Mouse (Mus musculus) ovary, postnatal 36 days (tissue): ENCODE measurements around the gene Ttll1.
"Not testable (repeated sequence)": the region's sequence is repeated elsewhere in the genome, so short reads cannot be mapped to it uniquely, and the experiment has no call there.

Source experiments
- DNase-seq: peaks from one replicate; pipeline ENCODE4 v3.0.0; 2022; ENCODE audit warnings: low spot score, mixed read lengths

The Ttll1 gene

GRCm38 (mm10) chr15:83482645-83483224, 28.0 kb downstream of the Ttll1 start:
- no peak for DNase-seq

DNA sequence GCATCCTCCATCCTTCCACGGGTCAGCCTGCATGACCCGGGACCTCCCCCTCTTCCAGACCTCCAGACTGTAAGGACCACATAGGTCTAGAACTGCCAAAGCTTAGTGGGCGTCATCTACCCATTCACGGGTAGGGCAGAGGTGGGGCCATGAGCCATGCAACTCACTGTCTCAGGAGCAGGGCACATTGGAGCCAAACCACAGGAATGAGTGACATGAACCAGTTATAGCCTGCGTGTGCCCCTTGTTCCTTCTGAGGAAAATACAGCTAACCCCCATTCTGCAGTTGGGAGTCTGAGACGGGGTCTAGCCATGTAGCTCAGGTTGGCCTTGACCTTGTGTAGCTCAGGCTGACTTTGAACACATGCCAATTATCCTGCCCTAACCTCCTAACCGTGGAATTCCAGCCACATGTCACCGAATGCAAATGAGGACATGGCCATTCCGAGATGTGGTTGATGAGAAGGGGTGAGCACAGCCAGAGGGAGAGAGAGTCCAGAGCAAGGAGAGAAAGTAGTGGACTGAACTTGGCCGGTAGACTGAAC, 29.4 kb downstream of the Ttll1 start:
- DNase-seq, result no peak

GRCm38 (mm10) chr15:83479818-83480217, 30.9 kb downstream of the Ttll1 start:
- no peak for DNase-seq

DNA sequence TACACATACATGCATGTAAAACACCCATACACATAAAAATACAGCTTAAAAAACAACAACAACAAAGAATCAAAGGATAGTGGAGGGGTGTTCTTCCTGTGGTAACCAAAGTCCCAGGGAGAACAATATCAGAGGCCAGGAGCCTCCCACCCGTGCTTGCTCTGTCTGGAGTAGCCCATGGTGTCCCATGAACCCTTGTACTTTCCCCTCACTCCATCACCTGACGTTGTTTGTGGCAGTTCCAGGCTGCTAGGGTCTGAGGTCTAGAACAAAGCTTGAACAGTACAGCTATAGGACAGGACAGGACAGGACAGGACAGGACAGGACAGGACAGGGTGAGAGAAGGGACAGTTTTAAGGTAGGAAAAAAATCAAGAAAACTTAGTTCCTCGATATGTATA, 32.6 kb downstream of the Ttll1 start:
- DNase-seq, result no peak

GRCm38 (mm10) chr15:83476593-83477273, 34.0 kb downstream of the Ttll1 start:
- no peak for DNase-seq

DNA sequence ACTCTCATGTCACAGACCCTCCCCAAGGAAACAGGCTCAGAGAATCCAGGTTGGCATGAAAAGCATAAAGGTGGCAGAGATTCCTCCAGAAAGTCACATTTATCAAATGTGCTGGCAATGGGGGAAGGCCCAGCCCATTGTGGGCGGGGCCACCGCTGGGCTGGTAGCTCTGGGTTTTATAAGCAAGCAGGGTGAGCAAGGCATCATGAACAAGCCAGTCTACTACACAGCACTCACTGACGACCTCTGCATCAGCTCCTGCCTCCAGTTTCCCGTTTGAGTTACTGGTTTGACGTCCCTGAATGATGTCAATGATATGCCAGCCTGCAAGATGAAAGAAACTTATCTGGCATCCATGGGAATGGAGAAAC, 36.2 kb downstream of the Ttll1 start:
- DNase-seq, result no peak

GRCm38 (mm10) chr15:83473832-83474465, 36.7 kb downstream of the Ttll1 start:
- peak; percentile 35 for DNase-seq

DNA sequence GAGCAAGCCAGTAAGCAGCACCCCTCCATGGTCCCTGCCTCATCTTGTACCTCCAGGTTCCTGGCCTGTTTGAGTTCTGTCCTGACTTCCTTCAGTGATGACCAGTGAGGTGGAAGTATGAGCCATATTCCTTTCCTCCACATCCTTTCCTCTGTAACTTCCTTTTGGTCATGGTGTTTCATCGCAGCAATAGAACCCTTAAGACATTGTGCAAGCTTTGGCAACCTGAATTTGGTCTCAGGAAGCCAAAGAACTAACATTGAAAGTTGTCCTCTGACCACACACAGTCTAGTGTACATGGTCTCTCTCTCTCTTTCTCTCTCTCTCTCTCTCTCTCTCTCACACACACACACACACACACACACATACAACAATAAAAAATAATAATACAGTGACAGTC, 37.4 kb downstream of the Ttll1 start:
- no peak for DNase-seq

DNA sequence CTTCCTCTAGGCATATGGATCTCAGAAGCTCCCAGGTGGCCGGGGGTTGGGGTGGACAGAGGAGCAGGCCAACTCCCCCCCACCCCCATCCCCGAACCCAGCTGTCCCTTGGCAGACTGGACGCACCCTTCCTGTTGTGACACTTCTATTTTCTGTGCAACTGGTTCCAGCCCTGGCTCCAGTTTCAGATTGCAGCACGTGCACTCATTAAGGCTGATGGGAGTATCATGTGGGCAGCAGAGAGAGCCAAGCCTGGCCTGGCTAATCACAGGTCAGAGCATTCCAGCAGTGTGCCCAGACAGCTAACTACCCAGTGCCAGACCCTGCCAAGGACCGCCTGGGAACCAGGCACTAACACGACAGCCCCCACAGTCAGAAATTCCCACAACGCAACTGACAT, 39.2 kb downstream of the Ttll1 start:
- peak; percentile 32 for DNase-seq

GRCm38 (mm10) chr15:83470443-83470842, 40.2 kb downstream of the Ttll1 start:
- DNase-seq, result no peak

- DNase-seq, result no peak
Measured at GRCm38 (mm10) chr15:83469279-83469821, 41.3 kb downstream of the Ttll1 start.

GRCm38 (mm10) chr15:83467232-83467966, 43.3 kb downstream of the Ttll1 start:
- DNase-seq, result no peak

DNA sequence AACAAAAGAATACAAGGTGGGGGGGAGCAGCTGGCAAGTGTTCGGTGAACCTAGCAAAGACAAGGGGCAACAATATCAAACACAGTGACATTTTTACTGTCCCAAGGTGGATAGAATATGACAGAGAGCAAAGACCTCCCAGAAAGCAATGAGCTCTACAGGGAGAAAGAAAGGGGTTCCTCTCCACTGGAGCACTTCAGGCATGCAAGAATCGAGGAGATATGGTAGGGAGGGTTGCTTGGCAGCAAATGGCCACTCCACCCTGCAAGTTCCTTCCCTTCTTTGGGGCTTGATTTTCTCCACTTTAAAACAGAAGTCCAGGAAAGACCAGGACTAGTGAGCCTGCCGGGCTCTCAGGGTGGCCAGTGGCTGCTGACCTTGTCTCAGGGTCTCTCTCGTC, 44.4 kb downstream of the Ttll1 start:
- DNase-seq, result no peak

DNA sequence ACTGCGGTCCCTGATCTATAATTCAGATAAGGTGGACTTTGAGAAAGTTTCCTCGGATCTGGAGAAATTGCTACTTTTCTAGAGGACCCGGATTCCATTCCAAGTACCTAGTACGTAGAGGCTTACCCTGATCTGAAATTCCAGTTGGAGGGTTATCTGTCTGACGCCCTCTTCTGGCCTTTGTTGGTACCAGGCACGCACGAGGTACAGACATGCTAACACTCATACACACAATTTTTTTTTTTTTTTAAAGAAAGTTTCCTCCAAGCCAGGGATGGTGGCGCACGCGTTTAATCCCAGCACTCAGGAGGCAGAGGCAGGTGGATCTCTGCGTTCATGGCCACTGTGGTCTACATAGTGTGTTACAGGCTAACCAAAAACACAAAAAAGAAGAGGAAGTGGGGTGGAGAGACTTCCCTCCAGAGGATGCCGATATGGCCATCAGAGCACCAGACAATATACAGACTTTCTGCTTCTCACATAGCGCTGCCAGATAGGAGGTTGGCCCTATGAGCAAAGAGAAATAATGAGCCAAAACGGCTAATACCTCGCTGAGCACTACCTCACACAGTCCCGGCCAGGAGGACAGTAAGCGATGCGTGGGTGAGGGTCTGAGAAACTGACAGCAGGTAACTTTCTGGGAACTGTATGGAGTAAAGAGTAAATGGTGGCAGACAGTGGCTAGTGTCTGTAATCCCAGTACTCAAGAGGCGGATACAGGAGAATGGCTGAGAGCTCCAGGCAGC, 45.6 kb downstream of the Ttll1 start:
- no peak for DNase-seq

DNA sequence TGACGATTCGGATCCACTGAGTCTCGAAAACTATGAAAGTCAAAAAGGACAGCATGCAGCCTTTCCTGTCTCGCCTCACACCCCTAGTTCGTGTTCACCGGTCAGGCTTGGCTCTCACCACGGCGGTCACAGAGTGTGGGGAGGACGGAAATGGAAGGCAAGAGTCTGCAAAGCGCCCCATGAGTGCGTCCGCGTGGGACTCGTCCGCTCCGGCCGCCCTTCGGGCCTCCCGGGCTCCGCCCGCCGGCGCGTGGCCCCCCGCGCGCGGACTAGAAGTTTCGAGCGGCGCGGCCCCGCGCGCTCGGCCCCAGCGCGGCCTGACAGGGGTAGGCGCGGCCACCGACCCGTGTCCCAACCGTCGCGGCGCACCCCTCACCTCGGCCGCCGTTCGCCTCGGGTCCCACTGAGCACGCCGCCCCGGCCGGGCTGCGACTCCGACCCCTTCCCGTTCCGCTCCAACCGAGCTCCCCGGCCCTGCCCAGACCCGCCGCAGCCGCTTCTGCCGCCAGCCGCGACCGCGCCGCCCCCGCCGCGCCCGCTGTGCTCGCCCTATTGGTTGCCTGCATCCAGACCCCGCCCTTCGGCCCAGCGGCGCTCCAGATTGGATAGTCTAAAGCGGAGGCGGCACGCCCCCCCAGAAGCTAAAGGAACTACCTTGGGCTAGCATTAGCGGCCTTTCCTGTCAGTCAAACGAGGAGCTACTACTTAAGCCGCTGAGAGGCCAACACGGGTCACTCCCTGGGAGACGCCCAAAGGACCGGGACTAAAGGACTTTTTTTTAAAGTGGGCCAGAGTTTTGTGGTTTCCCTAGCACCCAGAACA, 46.4 kb downstream of the Ttll1 start, which contains the start of gene Pacsin2:
Pacsin2 (minus strand) TSS at position 524 of the 822 bp plus-strand sequence.
- DNase-seq, result peak; percentile 97

- DNase-seq, result no peak
Measured at GRCm38 (mm10) chr15:83463369-83464082, 47.2 kb downstream of the Ttll1 start.

DNA sequence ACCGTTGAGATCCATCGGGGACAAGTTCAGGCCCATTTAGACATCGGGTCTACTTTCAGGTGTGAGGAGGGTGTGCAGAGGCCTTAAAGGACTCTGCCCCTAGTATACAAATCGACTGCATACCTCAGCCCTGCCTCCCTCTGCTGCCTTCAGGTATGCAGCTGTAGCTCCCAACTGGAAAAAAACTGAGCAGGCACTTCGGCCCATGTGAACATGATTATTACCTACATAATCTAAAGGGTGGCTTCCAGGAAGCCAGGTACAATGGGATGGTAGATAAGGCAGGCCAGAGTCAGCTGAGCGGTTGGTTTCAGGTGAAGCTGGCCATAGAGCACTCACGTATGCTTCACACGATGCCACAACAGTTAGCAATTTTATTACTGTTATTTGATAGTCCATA, 48.3 kb downstream of the Ttll1 start:
- not testable (repeated sequence) for DNase-seq

GRCm38 (mm10) chr15:83460891-83461290, 49.8 kb downstream of the Ttll1 start:
- DNase-seq, result no peak

DNA sequence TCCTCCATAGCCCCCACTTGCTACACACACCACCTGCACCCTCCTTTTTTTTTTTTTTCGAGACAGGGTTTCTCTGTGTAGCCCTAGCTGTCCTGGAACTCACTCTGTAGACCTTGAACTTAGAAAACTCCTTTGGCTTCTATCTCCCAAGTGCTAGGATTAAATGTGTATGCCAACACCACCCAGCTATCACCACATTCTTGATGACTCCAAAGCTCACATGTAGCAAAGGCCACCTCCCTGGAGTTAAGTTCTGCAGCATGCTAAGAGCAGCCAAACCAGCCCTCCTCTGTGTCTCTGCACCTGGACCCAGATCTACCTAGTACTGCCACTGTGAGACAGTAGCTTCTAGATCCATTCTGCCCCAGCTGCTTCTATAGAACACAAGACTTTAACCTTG, 53.2 kb downstream of the Ttll1 start:
- DNase-seq, result no peak

- DNase-seq, result no peak
Measured at GRCm38 (mm10) chr15:83455637-83456036, 55.1 kb downstream of the Ttll1 start.
